Mouse (Mus musculus): ENCODE measurements around the gene Tmem132b.

The Tmem132b gene

GRCm38 (mm10) chr5:125575866-125576265 lies 44.3 kb downstream of the Tmem132b start:
- DNase-seq (ENCODE audit: low spot score in 2 of 2): no peak

- DNase-seq (ENCODE audit: low spot score in 2 of 2): no peak
Measured at GRCm38 (mm10) chr5:125578661-125579060, 47.1 kb downstream of the Tmem132b start.

GRCm38 (mm10) chr5:125579153-125579552 lies 47.6 kb downstream of the Tmem132b start:
- DNase-seq (ENCODE audit: low spot score in 2 of 2): no peak

GRCm38 (mm10) chr5:125583298-125583697 lies 51.7 kb downstream of the Tmem132b start:
- no peak for DNase-seq (ENCODE audit: low spot score in 2 of 2)

GRCm38 (mm10) chr5:125583836-125584235 lies 52.3 kb downstream of the Tmem132b start:
- no peak for DNase-seq (ENCODE audit: low spot score in 2 of 2)

- no peak for DNase-seq (ENCODE audit: low spot score in 2 of 2)
Measured at GRCm38 (mm10) chr5:125585211-125585610, 53.6 kb downstream of the Tmem132b start.

GRCm38 (mm10) chr5:125588203-125588602 lies 56.6 kb downstream of the Tmem132b start:
- no peak for DNase-seq (ENCODE audit: low spot score in 2 of 2)

GRCm38 (mm10) chr5:125588876-125589667 lies 57.5 kb downstream of the Tmem132b start:
- no peak for DNase-seq (ENCODE audit: low spot score in 2 of 2)

GRCm38 (mm10) chr5:125598056-125598455 lies 66.5 kb downstream of the Tmem132b start:
- DNase-seq (ENCODE audit: low spot score in 2 of 2): no peak

GRCm38 (mm10) chr5:125607146-125607545 lies 75.6 kb downstream of the Tmem132b start:
- DNase-seq (ENCODE audit: low spot score in 2 of 2): no peak

- no peak for DNase-seq (ENCODE audit: low spot score in 2 of 2)
Measured at GRCm38 (mm10) chr5:125609968-125610367, 78.4 kb downstream of the Tmem132b start.

- no peak for DNase-seq (ENCODE audit: low spot score in 2 of 2)
Measured at GRCm38 (mm10) chr5:125612460-125612859, 80.9 kb downstream of the Tmem132b start.

GRCm38 (mm10) chr5:125613136-125613535 lies 81.6 kb downstream of the Tmem132b start:
- DNase-seq (ENCODE audit: low spot score in 2 of 2): no peak

GRCm38 (mm10) chr5:125614348-125614747 lies 82.8 kb downstream of the Tmem132b start:
- DNase-seq (ENCODE audit: low spot score in 2 of 2): no peak

GRCm38 (mm10) chr5:125617050-125617449 lies 85.5 kb downstream of the Tmem132b start:
- no peak for DNase-seq (ENCODE audit: low spot score in 2 of 2)

- DNase-seq (ENCODE audit: low spot score in 2 of 2): no peak
Measured at GRCm38 (mm10) chr5:125627816-125628348, 96.3 kb downstream of the Tmem132b start.

GRCm38 (mm10) chr5:125634666-125635065 lies 103.1 kb downstream of the Tmem132b start:
- DNase-seq (ENCODE audit: low spot score in 2 of 2): no peak

- DNase-seq (ENCODE audit: low spot score in 2 of 2): no peak
Measured at GRCm38 (mm10) chr5:125640966-125641365, 109.4 kb downstream of the Tmem132b start.

- DNase-seq (ENCODE audit: low spot score in 2 of 2): no peak
Measured at GRCm38 (mm10) chr5:125641531-125642147, 110.1 kb downstream of the Tmem132b start.

GRCm38 (mm10) chr5:125648236-125648635 lies 116.7 kb downstream of the Tmem132b start:
- DNase-seq (ENCODE audit: low spot score in 2 of 2): no peak

- no peak for DNase-seq (ENCODE audit: low spot score in 2 of 2)
Measured at GRCm38 (mm10) chr5:125649982-125650381, 118.4 kb downstream of the Tmem132b start.

GRCm38 (mm10) chr5:125658101-125658500 lies 126.5 kb downstream of the Tmem132b start:
- DNase-seq (ENCODE audit: low spot score in 2 of 2): no peak

All from urinary bladder, postnatal 4 days (tissue).